Mouse (Mus musculus) liver, embryonic 14.5 days (tissue): ENCODE data around the gene Atxn7l1.

ENCODE experiments used
- CTCF ChIP-seq: IDR thresholded peaks from 2 replicates; pipeline ENCODE4 v1.5.1; 2016; ENCODE audit warnings: antibody characterized with exemption, low read depth, control low read depth
- EP300 ChIP-seq: IDR thresholded peaks from 2 replicates; pipeline ENCODE4 v1.6.1; 2016; ENCODE audit warnings: antibody characterized with exemption, low read depth

DNA sequence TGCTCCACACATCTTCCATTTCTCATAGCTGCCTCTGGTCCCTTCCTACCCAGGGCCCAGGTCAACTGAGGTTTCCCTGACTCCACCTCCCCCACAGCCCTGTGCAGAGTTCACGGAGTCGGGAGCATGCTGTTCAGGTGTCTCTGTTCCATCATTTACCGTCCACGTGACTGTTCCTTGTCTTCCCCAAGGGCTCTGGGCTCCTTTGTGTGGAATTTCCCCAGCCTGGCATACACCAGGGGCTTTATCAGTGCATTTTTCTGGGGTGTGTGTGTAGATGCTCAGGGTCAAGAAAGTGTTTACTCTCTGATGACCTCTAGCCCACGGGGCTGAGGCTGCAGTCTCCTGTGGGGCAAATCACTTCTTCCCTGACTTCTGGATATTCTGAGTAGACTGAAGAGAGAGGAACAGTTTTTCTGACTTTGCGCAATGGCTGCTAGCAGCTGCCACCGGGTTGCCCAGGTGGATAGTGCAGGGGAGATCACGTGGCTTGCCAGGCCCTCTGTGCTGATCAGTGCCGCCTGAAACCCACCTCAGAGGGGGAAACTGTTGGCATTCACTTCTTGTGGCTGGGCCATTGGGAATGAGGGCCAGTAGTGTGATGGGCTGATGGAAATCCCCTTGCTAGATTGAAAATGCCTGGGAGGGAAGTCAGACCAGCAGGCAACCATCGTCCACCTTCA lies 27.3 kb downstream of the Atxn7l1 start:
- TF ChIP-seq CTCF (no peak), EP300 (no peak)
